Mouse (Mus musculus): ENCODE data around the gene Gne.

- TF ChIP-seq CTCF (IDR thresholded peaks at IDR 0.05; ENCODE audit: borderline replicate concordance, extremely low read depth, insufficient read depth, insufficient read length) (no peak), POLR2A (IDR thresholded peaks at IDR 0.05; ENCODE audit: borderline replicate concordance, extremely low read depth, insufficient read depth, insufficient read length, poor library complexity, severe bottlenecking) (no peak)
These were observed 26.8 kb upstream of the Gne start for GRCm38 (mm10) chr4:44110771-44111170.
